Mouse (Mus musculus) brain, adult 2 months (tissue): ENCODE results near the gene Asic1.
A peak's percentile ranks its signal among the peaks of the same experiment; 100 is the strongest.
"Not testable (repeated sequence)": the region's sequence is repeated elsewhere in the genome, so short reads cannot be mapped to it uniquely, and the experiment has no call there.

Experiments
- DNase-seq: peaks from one replicate; pipeline ENCODE4 v3.0.0; 2011; ENCODE audit warnings: low read depth, low spot score

Asic1 gene

GRCm38 (mm10) chr15:99701640-99701998 is 31.5 kb downstream of the Asic1 start:
- DNase-seq, result not testable (repeated sequence)

- peak; percentile 98 for DNase-seq
These were observed 32.1 kb downstream of the Asic1 start, which contains the start of gene Smarcd1 for GRCm38 (mm10) chr15:99701999-99702900. Gene Smarcd1, plus strand, starts transcription at chr15:99702129.

DNA sequence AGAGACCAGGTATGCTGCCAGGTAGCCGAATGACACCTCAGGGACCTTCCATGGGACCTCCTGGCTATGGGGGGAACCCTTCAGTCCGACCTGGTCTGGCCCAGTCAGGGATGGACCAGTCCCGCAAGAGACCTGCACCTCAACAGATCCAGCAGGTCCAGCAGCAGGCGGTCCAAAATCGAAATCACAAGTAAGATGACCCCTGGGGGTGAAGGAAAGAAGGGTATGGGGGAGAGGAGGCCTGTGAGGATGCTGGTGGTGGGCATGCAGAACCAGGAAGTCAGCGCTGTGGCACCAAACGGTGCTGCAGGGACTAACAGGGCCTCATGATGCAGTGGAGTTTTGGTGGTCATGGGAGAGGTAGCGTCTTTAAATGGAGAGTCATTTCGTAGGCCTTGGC is 32.9 kb downstream of the Asic1 start:
- DNase-seq, result no peak

GRCm38 (mm10) chr15:99703676-99704040 is 33.5 kb downstream of the Asic1 start:
- no peak for DNase-seq

DNA sequence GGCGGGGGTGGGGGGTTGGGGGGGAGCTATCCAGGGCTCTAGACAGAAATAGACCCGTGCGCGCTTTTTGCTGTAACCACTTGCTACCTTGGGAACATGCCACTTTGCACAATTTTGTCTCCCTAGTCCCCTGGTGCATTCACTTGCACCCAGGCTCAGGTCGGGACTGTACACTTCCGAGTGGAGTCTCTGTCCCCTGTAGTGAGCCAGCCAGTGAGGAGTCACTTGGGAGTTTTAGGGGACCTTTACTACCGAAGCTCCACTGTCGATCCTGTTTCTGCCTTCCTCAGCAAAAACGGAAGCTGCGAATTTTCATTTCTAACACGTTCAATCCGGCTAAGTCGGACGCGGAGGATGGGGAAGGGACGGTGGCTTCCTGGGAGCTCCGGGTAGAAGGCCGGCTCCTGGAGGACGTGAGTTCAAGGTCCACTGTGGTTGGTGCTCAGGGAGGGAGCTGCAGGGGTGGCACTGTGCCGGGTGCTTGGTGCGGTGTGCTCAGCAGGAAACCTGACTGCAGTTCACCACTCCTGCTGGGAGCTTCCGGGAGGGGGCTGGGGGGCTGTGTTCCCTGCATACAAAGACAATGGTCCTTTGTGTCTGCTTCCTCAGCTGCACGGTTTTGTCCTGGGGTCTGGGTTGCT is 34.0 kb downstream of the Asic1 start:
- peak; percentile 84 for DNase-seq

- DNase-seq, result peak; percentile 91
These were observed 34.7 kb downstream of the Asic1 start for GRCm38 (mm10) chr15:99704881-99705280.

DNA sequence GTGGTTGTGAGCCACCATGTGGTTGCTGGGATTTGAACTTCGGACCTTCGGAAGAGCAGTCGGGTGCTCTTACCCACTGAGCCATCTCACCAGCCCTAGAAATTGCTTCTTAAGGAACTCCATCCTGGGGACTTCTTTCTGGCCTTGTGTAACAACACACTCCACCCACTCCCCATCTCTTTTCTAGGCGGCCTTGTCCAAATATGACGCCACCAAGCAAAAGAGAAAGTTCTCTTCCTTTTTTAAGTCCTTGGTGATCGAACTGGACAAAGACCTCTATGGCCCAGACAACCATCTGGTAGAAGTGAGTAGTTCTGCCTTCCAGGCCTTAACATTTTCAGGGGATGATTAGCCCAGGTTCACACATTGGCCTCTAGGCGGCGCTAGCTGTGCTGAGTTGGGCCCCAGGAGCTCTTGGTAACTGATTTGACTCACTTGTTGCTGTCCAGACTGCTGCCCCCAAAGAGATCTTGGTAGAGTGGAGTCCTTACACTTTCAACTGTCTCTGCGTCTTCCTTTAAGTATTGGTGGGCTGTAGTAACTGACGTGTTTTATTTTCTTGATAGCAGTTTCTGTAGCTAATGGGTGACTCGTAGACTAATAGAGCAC is 35.4 kb downstream of the Asic1 start, which contains the start of gene Gm17349:
TSS of gene Gm17349 (minus strand) at position 51 of the 609 bp plus-strand sequence.
- peak; percentile 86 for DNase-seq

- DNase-seq, result no peak
These were observed 38.0 kb downstream of the Asic1 start for GRCm38 (mm10) chr15:99708176-99708575.

DNA sequence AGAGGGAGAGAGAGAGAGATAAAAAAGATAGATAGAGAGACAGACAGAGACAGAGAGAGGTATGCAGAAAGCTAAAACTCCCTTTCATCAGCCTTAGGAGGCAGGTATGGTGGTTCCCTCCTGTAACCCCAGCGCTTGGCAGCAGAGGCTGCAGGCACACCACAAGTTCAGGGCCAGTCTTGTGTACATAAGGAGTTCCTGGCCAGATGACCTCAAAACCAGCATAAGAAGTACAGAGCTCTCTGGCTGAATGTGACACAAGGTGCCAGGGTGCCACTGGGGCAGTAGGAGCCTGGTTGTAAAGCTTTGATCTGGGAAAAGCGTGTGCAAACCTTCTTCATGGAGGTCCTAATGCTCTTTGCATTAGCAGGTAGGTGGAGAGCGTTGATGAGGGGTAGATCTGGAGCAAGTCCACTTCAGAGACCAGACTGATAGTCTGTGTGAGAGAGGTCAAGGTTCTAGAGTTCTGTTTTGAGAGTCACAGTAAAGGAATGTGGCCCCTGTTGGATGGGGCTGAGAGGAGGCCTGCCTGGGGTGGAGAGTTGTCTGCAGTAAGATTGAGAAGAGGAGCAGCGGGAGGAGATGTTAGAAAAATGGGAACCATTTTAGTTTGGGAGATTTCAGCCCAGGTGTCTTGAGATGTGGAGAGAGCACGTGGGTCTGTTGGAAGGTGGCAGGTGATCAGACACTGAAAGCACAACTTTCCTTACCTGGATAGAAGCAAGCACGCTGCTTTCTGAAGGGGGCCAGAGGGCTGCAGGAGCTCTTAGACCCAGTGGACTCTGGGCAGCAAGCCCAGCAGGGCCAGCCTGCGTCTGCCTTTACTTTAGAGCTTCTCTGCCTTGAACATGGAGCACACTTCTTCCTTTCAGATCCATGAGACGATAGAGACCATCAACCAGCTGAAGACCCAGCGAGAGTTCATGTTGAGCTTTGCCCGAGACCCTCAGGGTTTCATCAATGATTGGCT is 40.3 kb downstream of the Asic1 start:
- DNase-seq, result no peak

GRCm38 (mm10) chr15:99711491-99711890 is 41.3 kb downstream of the Asic1 start:
- DNase-seq, result no peak

DNA sequence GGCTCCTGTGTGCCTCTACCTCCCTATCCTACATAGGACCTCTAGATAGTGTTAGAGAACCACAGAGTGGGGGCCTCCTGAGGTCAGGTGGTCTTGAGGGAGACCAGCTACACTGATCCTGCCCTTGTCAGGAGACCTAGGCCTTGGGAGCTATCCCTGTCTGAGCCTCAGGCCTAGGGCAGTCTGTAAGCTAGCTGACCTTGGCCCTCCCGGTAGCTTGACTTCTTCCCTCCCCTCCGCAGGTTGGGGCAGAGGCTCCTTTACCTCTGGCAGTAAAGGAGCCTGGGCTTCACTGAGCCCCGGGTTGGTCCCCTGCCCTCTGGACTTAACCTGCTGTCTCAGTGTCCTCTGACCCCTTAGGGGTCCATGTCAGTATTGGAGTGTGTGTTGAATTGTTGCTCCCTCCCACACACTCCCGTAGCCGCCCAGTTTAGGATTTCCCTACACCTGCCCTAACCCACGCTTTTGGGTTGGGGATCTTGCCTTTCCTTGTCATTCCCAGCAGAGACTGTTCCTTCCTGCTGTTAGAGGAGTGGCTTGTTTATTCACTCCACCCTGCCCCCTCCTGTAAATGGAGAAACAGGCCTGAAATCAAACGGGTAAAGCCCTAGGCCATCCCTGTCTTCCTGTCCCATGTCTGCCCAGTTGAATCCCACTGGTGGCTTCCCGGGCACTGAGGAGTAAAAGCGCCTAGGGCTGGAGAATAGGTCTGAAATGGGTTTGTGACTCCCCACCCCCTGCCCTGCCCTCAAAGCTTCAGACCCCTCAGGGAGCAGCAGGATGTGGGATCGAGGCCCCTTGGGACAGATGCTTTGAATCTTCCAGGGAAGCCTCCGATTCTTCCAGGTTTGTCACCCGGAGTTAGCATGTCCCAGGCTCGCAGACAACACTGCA is 42.7 kb downstream of the Asic1 start:
- DNase-seq, result no peak

- no peak for DNase-seq
These were observed 43.4 kb downstream of the Asic1 start for GRCm38 (mm10) chr15:99713569-99713968.

DNA sequence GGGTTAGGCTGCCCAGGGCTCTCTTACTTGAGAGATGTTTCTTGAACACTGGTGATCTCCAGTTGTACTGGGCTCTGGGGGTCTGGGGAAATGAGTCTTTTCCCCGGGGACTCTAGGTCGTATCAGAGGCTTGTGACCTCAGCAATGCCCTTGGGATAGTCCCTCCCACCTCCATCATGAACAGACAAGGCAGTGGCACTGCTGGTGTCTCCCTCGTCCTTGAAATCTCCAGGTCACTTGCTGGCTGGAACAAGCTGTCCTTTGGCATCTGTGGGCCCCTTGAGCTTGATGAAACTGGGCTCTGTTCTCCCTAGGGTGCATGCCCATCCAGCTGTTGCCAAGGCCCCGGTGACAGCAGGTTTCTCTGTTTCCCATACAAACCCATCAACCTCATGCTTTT is 44.0 kb downstream of the Asic1 start:
- no peak for DNase-seq

DNA sequence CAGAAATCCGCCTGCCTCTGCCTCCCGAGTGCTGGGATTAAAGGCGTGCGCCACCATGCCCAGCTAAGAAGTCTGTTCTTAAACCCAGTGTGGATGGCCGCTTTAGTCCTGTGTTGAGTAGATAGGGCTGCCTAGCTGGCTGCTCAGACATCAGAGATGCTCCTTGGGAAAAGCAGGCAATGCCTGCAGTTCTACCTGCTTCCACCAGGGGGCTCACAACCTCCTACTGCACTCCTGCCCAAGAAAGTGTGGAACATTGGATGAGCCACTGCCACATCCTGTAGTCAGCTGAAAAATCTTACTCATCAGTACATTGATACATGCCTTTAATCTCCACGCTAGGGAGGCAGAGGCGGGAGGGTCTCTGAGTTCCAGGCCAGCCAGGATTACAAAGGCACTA is 44.7 kb downstream of the Asic1 start:
- DNase-seq, result peak; percentile 96

DNA sequence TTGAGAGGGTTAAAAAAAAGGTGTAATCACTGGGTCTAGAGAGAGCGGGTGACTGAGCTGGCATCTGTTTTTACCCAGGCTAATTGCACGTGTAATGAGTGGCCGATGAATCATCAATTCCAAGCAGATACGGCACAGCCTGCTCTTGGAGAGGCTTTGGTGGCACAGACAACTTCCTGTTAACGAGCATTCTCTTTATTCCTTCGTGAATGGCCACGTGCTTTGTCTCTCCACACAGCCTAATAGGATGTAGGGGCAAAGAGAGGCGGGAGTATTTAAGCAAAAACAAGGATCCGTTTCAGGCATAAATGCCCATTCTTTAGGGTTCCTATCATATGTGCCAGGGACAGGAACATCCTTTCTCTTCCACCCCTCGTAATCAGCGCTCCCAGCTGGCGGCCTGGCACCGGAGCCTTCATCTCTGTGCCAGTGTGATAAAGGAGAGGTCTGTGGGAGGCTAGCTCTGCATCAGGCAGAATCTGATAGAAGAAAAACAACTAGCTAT is 45.2 kb downstream of the Asic1 start:
- DNase-seq, result peak; percentile 92

- DNase-seq, result peak; percentile 63
These were observed 46.0 kb downstream of the Asic1 start for GRCm38 (mm10) chr15:99715982-99716746.

GRCm38 (mm10) chr15:99716814-99717213 is 46.6 kb downstream of the Asic1 start:
- DNase-seq, result peak; percentile 82

- peak; percentile 90 for DNase-seq
These were observed 47.5 kb downstream of the Asic1 start, which contains the start of gene Gpd1 for GRCm38 (mm10) chr15:99717386-99718334. Gene Gpd1, plus strand, starts transcription at chr15:99717515.
